Mouse (Mus musculus): Measurements from ENCODE around the gene Hsd17b6.

GRCm38 (mm10) chr10:128053001-128053400 is 45.6 kb upstream of the Hsd17b6 start:
- no peak for TF ChIP-seq POLR2A (IDR thresholded peaks at IDR 0.05; ENCODE audit: borderline replicate concordance, extremely low read depth, insufficient read depth, insufficient read length, poor library complexity, severe bottlenecking)
- no peak for TF ChIP-seq CTCF (IDR thresholded peaks at IDR 0.05; ENCODE audit: borderline replicate concordance, extremely low read depth, insufficient read depth, insufficient read length)
